Mouse (Mus musculus) olfactory bulb, adult 2 months (tissue): Measurements from ENCODE around the gene Fkbp6.

Source experiments
- CTCF ChIP-seq: fragments of 200-500 bp; IDR thresholded peaks from 2 replicates; pipeline ENCODE4 v1.5.1; 2012; ENCODE audit warnings: low read depth, mild to moderate bottlenecking, low read length, moderate library complexity; ENCODE audit not compliant: insufficient read depth
- POLR2A ChIP-seq: fragments of 200-500 bp; IDR thresholded peaks from 2 replicates; pipeline ENCODE4 v1.6.1; 2012; ENCODE audit warnings: mild to moderate bottlenecking, low read depth, low read length, moderate library complexity; ENCODE audit not compliant: insufficient read depth

DNA sequence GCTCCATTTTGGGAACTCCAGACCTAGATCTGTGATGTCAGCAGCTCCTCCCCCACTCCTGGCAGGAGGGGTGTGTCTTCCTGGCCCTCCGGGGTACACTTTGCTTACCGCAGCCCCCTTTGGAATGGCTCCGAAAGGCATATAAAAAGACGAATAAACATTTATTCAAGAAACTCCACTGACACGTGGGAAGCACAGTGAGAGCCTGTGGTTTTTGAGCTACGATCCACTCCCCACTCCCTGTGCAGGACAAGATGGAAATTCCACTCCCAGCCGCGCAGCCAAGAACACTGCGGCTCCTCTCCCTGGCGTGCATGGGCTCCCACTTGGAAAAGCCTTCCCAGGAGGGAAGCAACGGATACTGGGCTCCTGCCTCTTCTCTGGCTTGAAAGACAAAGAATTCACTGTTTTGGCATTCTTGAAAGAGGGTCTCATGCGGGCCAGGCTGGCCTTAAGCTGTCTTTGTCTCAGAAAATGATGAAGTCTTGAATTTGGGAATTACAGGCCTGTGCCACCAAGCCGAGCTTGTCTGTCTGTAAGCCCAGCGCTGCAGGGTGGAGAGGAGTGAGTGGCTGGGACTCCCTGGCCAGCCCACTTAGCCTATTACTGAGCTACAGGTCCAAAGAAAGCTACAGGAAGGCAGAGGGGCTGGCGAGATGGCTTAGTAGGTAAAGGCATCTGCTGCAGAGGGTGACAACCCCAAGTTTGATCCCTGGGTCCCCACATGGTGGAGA is 75.0 kb downstream of the Fkbp6 start:
- TF ChIP-seq POLR2A (no peak), CTCF (no peak)
